Mouse (Mus musculus): ENCODE measurements around the gene Ezh1.

GRCm38 (mm10) chr11:101195571-101195970 lies 30.7 kb downstream of the Ezh1 start:
- TF ChIP-seq POLR2A (IDR thresholded peaks at IDR 0.05; ENCODE audit: low read depth, low read length) (no peak), CTCF (IDR thresholded peaks at IDR 0.05; ENCODE audit: borderline replicate concordance, insufficient read depth, low read length) (no peak)
